Mouse (Mus musculus): ENCODE data around the gene Mmab.
A peak's percentile ranks its signal among the peaks of the same experiment; 100 is the strongest.

The Mmab gene

GRCm38 (mm10) chr5:114443566-114444367 lies at the start of gene Mmab, which contains the start of gene Mvk:
TSS of gene Mmab (minus strand) at chr5:114444060.
TSS of gene Mvk (plus strand) at chr5:114444269.
- DNase-seq (ENCODE audit: low read depth, low spot score): peak; percentile 97

DNA sequence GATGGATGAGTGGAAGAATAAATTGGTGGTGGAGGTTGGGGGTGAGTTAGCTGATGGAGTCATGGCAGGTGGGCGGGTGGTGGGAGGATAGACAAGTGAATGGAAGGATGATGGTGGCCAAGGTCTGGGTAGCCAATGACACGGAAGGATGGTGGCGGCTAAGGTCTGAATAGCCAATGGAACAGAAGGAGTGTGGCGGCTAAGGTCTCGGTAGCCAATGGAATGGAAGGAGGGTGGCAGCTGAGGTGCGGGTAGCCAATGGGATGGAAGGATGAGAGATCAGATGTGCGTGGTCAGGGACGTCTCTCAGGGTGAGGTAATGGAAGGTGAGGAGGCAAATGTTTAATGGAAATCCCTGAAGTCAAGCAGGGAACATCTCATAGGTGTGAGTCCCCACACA lies 46.4 kb upstream of the Mmab start:
- no peak for DNase-seq (ENCODE audit: low read depth, low spot score)

GRCm38 (mm10) chr5:114489570-114489969 lies 45.7 kb upstream of the Mmab start:
- DNase-seq (ENCODE audit: low read depth, low spot score): no peak

- DNase-seq (ENCODE audit: low read depth, low spot score): no peak
Observed at GRCm38 (mm10) chr5:114485685-114486084, 41.8 kb upstream of the Mmab start.

DNA sequence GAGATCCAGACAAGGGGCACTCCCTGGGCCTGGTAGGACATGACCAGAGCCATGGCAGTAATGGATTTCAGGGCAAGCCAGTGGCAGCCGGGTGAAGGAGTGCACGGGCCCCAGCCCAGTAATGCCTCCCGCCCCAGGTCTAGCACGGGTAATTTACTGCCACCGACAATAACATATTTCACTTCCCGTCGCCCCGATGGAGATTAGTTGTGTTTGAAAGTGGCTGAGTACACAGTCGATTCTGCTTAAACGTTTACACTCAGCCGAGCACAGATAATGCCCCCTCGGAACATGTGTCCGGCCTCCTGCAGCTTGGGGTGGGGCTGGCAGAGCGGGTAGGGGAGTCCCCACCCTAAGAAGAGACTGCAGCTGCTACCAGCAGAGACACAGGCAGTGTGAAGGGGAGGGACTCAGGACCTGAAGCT lies 38.7 kb upstream of the Mmab start:
- DNase-seq (ENCODE audit: low read depth, low spot score): no peak

GRCm38 (mm10) chr5:114478267-114478666 lies 34.4 kb upstream of the Mmab start:
- DNase-seq (ENCODE audit: low read depth, low spot score): no peak

DNA sequence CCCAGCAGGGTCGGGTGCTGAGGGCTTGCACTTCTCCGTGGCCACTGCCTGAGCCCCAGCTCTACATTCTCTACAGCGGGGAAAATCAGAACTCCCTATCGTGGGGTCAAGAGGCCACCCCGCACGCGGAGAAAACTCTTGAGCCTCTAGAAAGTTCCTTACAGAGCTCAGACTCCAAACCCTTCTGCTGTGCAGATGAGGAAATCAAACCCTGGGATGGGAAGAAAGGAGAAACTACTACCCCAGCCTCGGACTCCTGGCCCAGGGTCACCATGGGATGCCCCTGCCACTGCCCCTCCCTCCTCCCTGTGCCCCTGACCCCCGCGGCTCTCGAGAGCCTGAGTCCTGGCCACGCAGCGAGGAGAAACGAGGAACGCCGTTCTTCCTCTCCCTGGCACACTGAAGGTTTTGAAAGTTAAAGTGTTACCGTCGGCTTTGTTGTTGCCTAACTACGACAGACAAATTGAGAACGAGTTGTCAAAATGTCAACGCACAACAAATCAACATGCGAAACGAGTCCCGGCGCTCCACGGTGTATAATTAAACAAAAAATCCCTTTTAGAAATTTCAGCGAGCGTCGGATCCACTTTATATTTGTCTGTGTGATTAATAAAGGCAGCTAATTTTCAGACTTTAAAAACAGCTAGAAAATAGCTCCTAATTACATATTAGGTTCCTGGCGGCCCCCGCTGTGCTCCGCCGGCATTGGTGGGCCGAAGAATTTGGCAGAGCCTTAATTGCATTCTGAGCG lies 31.1 kb upstream of the Mmab start:
- DNase-seq (ENCODE audit: low read depth, low spot score): no peak

- no peak for DNase-seq (ENCODE audit: low read depth, low spot score)
Observed at GRCm38 (mm10) chr5:114470359-114470758, 26.5 kb upstream of the Mmab start.

- no peak for DNase-seq (ENCODE audit: low read depth, low spot score)
Observed at GRCm38 (mm10) chr5:114468007-114468406, 24.1 kb upstream of the Mmab start.

DNA sequence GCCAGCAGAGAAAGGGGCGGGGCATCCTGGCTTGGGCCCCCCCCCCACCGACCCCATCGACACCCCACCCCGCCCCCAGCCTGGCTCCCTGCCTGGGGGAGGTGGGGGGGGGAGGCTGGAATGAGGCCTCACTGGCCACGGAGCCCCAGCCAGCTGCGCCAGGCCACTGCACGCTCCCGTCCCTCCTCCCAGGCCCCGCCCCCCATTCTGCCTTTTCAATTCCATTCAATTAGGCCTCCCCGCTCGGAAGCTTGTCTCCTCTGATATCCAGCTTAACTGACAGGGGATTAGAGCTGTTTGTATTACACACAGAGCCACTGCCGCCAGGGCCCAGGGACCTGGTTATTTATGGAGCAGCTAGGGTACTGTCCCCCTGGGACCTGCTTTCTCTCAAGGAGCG lies 23.6 kb upstream of the Mmab start:
- peak; percentile 95 for DNase-seq (ENCODE audit: low read depth, low spot score)

GRCm38 (mm10) chr5:114467019-114467418 lies 23.2 kb upstream of the Mmab start:
- no peak for DNase-seq (ENCODE audit: low read depth, low spot score)

- no peak for DNase-seq (ENCODE audit: low read depth, low spot score)
Observed at GRCm38 (mm10) chr5:114465641-114466040, 21.8 kb upstream of the Mmab start.

- DNase-seq (ENCODE audit: low read depth, low spot score): no peak
Observed at GRCm38 (mm10) chr5:114464561-114464960, 20.7 kb upstream of the Mmab start.

GRCm38 (mm10) chr5:114462067-114463040 lies 18.5 kb upstream of the Mmab start:
- no peak for DNase-seq (ENCODE audit: low read depth, low spot score)

- DNase-seq (ENCODE audit: low read depth, low spot score): peak; percentile 85
Observed at GRCm38 (mm10) chr5:114461238-114461637, 17.4 kb upstream of the Mmab start.

DNA sequence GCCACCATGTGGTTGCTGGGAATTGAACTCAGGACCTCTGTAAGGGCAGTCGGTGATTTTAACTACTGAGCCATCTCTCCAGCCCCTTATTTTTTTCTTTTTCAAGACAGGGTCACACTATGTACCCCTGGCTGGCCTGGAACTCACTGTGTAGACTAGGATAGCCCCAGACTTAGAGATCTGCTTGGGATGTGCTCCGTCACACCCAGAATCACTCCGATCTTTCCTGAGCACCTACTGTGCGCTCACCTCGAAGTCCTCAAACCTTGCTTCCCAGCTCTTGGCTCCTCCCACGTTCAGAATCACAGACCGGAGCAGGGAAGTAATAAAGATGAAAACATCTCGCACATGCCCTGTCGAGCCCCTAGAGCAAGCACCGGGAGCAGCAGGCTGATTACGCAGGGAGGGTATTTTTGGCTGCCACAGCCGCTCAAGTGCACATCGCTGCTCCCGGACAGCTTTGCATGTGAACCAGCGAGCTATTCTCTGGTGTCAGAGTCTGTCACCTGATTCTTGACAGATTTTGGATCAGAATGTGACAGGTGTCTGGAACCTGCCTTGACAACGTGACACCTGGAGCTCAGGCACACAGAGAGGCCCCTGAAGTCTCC lies 13.2 kb upstream of the Mmab start:
- no peak for DNase-seq (ENCODE audit: low read depth, low spot score)

DNA sequence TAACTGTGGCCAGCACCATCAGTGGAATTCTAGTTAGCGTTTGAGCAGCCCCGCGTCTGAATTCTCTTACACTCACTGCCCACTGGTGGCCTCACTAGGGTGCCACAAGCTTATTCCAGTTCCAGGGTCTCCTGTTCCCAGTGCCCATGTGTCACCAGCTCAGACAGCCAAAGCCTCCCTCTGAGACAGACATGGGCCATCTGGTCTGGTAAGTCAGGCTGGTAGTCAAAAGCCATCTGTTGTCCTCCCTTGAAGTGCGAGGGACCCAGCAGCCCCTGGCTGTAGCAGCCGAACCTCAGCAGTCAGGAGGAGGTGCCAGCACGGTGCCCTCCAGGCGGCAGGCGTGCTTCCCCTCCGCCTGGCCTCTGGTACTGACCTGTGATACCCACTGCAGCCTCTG lies 12.4 kb upstream of the Mmab start:
- DNase-seq (ENCODE audit: low read depth, low spot score): peak; percentile 77

DNA sequence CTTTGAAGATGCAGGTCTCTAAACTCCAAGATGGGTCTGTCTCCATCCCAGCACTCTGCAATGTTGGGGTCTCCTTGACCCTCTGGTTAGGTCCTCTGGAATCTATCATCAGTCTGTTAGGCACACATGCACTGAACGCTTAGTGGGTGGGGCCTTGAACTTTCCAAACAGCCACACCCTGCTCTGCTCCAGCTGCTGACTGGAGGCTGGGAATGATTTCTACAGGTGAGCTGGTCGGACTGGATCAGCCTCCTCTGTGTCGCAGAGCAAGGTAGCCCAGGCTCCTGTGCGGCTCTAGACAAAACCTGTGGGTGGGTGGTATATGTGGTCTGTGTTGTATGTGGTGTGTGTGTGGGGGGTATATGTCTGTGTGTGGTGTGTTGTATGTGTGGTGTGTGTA lies 5.2 kb upstream of the Mmab start:
- DNase-seq (ENCODE audit: low read depth, low spot score): no peak

DNA sequence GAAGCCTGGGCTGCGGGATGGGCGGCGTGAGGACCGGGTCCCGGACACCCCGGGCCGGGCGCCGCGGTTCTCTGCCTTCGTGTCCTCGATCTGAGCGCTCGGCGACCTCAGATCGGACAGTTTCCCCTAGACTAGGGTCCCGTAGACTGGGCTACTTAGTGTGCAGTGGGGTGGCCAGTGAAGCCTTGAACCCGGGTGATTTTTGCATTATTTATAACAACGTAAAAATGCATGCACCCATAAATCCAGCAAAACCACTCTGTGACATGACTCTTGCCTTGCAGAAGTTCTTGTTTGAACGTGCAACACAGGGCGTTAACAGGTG lies 470 bp upstream of the Mmab start:
- DNase-seq (ENCODE audit: low read depth, low spot score): no peak

- DNase-seq (ENCODE audit: low read depth, low spot score): no peak
Observed at GRCm38 (mm10) chr5:114435588-114435987, 8.3 kb downstream of the Mmab start.

- no peak for DNase-seq (ENCODE audit: low read depth, low spot score)
Observed at GRCm38 (mm10) chr5:114434359-114434758, 9.5 kb downstream of the Mmab start.
